Mouse (Mus musculus): ENCODE measurements at regions not wholly inside any gene's neighbourhood (a gene's known extent, or its start where the extent isn't known, plus 50 kb on each side); places are given as distances from the start of the nearest gene placed in this dataset.

DNA sequence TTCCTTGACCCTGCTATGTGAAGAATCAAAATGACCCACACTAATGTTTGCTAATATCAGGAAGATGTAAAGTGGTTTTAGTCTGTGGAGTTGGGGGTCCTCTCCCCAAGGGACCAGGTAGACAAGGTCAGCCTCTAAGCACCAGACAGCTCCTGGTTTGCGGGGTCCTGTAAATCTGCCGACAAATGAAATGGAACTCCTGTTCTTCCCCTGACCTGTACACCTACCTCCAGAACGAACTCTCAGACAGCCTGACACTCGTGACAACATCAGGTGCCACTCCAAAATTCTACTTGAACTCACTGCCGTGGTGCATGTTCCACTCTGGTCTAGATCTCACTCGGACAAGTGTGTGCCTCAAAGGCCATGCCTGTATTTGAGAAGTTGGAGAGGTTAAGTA lies 121.8 kb upstream of the Cdkn3 start:
- DNase-seq (ENCODE audit: low spot score) = no peak

DNA sequence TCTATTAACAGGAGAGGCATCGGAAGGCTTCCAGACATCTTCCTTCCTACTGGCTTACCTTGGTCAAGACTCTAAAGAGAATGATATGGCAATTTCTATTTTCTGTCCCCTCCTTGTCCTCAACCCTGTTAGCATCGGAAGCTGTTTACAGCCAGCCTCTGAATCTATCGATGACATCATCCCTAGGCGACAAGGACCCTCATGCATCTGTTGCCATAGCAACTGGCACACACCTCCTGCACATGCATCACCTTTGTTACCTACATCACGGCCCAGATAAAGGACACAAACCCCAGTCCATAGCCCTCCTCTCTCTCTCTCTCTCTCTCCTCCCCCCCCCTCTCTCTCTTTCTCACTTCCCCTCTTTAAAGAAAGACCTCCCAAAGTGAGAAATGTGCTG lies 123.1 kb upstream of the Cdkn3 start:
- no peak for DNase-seq (ENCODE audit: low spot score)

DNA sequence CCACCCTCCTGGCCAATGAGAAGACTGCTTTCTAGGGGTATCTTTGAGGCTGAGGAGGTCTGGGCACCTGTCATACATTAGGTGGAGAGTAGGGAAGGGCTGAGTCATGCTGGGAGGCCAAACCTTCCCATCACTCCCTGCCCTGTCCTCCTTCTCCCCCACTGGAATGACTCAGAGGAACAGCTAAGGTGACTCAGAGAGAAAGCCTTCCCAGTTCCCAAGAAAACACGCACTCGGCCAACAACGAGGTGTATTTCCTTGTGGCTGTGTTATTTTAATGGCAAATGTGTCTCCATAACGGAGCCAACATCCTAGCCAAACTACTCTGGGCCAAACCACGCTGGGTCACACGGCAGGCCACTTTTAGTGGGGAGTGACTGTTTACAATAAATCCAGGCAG lies 124.0 kb upstream of the Cdkn3 start:
- DNase-seq (ENCODE audit: low spot score) = no peak

DNA sequence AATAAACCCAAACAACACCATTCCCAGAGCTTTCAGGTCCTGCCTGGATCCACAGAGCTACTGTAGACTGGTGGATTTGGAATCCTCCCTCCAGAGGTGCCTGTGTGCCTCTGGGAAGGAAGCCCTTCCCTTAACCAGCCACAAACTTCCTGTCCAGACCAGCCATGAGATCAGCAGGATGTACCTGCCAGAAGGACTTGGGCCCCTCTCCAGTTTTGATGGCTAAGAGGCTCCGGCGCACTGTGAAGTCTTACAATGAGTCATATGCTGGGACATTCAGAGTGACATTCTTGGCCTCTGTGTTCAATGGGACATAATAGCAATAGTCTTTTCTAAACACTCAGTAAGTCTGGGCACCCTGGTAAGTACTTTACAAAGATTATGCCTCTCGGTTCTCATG lies 125.0 kb upstream of the Cdkn3 start:
- DNase-seq (ENCODE audit: low spot score) = no peak

DNA sequence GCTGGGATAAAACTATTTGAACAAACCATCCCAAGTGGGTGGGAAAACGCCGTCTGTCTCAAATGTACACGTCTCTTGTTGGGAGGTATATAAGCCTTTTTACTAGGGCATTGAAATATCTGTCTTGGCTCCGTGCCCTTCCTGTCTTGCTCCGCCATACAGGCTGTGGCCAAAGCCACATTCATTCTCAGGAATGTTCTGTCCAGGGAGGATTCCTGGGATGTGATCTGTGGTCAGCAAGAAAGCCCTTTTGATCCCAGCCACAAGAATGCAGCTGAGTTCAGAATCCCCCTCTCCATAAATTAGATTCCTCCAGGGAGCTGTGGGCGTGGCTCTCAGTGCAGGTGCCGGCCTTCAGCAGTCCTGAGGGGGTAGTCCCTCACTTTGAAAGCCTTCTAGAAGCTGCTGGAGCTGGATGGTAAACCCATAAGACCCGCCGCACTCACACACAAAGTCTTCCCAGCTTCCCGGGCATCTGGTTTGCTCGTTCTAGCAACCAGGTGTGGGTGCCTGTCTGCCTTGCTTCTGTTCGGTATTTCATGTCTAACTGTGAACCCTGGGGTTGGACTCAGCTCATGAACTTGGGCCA lies 125.6 kb upstream of the Cdkn3 start:
- no peak for DNase-seq (ENCODE audit: low spot score)

DNA sequence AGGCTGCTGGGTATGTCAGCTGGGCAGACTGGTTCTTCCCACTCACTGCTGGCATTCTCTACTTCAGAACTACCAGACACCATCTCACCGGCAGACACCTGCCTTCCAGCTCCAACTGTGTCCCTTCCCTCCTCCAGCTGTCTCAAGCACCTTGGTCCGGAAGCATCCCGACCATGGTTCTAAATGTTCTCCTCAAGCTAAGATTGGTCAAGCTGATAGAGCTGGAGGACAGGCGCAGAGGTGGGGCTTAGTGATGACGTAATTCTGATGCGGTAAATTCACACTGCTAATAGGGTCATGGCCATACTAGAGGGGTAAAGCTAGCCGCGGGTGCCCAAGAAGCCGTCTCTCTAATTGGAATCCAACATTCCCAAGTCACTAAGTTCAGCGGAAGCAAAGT lies 126.1 kb upstream of the Cdkn3 start:
- DNase-seq (ENCODE audit: low spot score) = no peak

DNA sequence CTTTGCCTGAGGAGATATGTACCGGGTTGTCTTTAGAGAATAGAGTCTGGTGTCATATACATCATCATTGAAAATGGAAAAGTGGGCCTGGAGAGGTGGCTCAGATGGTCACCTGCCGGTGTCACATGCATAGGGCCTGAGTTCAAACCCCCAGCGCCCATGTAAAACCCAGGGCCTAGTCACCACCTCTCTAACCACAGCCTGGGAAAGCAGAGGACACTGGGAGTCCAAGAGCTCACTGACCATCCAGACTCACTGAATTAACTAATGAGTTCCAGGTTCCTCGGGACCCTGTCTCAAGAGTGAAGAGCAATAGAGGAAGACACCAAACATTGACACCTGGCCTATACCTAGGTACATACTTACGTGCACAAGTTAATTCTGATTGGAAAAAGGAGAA lies 132.7 kb upstream of the Cdkn3 start:
- DNase-seq (ENCODE audit: low spot score) = no peak

DNA sequence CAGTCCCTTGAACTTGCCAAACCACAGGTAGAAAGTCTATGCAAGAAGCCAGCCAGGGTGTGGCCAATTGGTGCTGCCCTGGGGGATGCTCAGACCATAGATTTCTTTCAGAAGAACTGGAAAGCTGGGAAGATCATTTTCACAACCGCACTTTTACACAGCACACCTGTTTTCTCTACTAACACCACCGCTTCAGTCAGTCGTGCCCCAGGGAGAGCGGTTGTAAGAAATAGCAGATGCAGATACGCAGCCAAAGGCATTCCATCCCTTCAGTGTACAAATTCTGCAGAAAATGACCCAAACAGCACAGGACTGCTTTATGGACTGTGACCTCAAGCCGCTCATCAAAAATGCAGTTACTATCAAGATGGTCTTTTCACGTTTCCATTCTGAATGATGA lies 134.6 kb upstream of the Cdkn3 start:
- no peak for DNase-seq (ENCODE audit: low spot score)

DNA sequence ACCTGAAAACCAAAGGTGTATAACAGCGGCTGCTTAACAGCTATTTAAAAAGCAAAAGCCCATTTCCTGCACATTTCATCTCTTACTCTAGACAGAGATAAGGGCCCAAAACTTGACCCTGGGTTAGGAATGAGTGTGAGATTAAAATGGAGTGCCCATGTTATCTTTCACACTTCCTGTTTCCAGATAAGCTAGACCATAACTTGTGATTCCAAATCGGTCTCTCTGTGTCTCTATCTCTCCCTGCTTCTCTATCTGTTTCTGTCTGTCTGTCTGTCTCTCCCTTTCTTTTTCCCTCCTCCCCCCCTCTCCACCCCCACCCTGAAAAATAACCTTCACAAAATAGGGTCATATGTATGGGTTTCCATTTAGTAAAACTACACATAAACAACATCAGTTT lies 136.7 kb upstream of the Cdkn3 start:
- DNase-seq (ENCODE audit: low spot score) = no peak

DNA sequence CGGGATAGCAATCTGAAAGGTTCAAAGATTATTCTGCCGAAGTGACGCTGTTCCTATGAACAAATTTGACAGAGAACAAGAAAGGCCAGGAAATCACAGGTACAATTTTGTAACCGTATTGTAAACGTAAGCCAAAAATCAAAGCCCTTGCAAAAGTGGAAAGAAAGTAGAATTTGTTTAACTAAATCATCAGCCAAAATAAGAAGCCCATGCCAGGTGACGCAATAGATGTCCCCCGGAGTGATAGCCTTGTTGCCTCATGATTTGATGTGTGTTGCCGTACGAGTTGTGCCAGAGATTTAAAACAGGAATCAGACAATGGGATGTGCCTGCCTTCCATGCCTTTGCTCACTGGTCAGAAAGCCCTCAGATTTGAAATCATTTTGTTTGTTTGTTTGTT lies 144.3 kb upstream of the Cdkn3 start:
- DNase-seq (ENCODE audit: low spot score) = no peak

DNA sequence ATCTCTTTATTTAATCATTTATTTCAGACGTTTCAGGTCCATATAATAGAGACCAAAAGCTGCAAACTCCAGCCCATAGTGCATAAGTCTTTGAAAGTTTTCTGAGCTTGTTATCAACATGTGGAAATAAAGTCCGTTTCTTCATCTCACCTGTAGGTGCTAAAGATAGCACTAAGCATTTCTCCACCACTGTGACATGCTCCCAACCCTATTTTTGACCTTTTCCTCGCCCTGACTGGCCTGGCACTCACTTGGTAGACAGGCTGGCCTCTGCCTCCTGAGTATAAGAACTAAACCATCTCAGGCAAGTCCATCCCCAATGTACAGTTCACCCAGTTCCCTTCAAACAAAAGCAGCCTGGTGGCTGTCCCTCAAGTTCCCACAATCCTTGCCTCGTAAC lies 145.4 kb upstream of the Cdkn3 start:
- DNase-seq (ENCODE audit: low spot score) = no peak

DNA sequence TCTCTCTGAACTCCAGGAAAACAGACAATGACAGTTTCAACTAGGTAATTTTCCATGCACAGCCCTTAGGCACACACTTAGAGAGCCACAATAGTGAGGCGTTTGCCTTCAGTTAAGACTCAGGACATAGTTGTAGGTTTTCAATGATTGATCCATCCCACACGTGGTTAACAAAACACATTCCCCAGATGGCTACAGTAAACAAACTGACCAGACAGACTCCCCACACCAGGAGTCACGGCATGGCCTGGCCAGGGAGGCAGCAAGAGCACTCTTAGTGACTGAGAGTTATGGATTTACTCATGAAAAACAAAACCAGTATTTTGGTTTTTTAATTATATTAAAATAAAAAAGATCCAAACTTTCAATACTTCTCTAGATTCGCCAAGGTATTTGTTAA lies 146.6 kb upstream of the Cdkn3 start:
- no peak for DNase-seq (ENCODE audit: low spot score)

DNA sequence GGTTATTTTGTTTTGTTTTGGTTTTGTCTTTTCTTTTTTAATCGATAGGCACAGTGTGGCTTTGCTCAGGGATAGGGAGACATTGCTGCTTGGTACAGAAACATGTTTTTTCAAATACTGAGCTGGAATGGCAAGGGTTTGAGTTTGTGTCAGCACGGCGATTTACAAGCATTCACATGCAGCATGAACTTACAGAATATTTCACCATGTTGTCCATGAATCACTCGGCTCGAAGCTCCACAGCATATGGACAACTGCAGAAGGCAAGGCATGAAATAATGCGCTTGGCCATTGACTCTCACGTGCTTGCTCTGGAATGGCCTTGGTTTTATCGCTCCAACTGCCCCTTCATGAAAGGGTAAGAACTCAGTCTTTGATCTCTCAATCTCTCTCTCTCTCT lies 147.1 kb upstream of the Cdkn3 start:
- DNase-seq (ENCODE audit: low spot score) = no peak

DNA sequence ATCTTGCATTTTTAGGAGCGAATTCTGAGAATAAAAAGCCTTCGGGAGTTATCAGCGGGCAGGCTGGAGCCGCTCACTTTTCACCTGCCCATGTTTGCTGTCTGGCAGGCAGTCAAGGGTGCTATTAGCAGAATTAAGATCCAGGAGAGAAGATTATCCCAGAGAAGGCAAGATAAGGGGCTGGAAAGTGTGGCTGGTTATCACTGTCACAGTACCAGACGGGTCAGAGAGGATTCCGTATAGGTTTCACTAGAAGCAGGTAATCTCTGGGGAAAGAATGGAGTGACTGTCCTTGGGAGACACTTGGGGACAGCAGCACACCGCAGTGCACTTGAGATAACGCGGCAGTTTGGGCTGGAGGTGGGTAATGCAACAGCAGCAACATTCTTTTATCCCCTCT lies 147.8 kb upstream of the Cdkn3 start:
- no peak for DNase-seq (ENCODE audit: low spot score)

DNA sequence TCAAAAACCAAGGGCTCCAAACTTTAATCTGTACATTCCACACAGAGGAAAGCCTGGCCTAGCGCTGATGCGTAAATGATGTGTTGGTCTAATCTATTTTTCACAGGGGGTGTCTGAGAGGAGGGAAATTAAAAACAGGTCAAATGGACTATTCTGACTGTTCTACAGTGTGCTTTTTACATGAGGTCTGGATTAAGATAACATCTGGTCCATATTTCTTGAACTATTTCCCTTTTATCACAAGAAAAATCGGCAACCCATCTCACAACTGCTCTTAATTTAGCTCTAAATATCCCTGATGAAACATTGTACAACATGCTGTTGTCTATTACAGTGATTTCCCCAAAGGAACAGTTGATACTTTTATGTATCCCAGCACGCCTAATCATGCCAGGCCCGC lies 149.4 kb upstream of the Cdkn3 start:
- no peak for DNase-seq (ENCODE audit: low spot score)

DNA sequence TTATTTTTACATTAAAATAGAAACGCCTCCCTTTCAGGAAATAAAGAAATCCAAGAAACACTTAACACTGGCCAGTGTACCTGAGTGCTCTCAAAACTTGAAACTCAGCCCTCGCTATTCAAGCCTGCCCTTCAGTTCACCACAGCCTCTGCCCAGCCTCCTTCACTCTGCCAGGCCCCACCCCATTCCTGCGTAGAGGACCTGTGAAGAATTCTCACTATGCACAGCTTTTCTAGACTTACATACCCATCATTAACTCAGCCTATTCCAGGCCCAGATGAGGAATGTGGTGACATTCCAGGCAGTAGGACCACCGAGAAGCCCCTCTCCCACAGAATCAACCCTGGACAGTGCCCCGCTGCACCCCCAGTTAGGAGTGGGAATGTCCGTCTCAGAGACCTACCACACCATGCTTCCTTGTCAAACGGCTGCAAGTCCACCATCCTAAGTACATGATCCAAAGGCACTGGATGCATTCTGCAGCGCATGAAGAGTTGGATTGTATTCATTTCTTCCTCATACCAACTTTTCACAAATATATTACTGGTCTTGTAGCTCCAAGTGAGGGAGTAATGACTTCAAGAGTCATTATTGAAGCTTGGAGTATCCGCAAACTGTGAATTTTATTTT lies 150.0 kb upstream of the Cdkn3 start:
- DNase-seq (ENCODE audit: low spot score) = no peak

DNA sequence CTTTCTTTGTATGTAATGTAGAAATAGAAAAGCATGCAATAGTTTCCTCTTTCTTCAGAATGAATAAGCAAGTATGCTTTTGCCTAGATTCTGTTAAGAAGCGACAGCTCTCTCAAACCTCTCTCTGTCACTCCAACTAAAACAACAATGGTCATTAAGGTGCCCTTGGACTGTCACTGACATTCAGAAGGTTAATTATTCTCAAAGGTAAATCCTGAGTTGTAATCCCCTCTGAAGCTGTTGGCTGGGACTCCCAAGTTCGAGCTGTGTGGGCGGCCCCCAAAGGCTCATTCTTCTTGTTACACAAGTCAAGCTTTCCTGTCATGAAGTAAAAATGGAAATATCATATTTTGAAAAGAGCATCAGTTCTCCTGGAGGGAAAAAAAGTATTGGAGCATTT lies 153.6 kb upstream of the Cdkn3 start:
- DNase-seq (ENCODE audit: low spot score) = no peak

DNA sequence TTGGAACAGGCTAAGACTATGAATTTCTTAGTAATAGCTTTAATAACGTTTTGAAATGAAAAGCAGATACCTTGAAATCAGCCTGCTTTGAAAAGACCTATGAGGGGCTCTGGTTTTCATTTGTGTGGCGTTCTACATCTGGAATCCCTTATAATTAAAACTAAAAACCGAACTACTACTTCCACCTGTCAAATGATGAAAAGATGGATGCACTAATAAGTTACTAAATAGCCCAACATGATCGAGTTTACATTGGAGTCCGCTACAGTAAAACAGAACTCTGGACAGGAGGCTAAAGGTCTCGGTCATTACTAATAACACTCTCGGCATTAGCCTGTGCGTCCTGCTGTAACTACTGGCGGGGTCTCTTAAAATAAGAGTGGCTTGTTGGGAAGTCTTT lies 154.3 kb upstream of the Cdkn3 start:
- DNase-seq (ENCODE audit: low spot score) = no peak

DNA sequence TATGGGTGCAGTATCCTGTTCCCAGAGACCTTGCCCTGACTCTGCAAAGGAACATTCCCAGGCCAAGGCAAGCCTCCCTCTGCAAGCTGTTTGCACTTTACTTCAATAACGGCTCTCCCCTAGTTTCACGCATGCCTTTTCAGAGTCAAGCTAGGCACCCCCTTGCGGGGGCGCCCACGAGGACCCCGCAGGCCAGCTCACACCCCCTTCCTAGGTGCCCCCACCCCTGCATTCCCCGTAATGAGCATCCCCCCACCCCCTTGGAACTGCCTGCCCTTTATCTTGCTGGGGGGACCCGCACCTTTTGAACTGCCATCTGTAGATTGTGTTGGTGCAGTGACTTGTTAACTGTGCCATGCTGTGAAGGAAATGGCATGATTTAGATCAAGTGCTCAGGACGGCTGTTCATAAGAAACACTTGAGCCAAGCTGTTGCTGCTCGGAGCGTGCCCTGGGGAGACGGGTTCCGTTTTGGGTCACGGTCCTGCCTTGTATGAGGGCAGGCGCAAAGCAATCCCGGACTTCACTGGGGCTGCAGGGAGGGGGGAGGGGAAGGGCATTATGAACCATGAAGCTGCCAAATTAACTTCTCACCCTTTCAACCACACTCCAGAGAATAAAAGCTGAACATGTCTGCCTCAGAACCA lies 155.3 kb upstream of the Cdkn3 start:
- DNase-seq (ENCODE audit: low spot score) = no peak

DNA sequence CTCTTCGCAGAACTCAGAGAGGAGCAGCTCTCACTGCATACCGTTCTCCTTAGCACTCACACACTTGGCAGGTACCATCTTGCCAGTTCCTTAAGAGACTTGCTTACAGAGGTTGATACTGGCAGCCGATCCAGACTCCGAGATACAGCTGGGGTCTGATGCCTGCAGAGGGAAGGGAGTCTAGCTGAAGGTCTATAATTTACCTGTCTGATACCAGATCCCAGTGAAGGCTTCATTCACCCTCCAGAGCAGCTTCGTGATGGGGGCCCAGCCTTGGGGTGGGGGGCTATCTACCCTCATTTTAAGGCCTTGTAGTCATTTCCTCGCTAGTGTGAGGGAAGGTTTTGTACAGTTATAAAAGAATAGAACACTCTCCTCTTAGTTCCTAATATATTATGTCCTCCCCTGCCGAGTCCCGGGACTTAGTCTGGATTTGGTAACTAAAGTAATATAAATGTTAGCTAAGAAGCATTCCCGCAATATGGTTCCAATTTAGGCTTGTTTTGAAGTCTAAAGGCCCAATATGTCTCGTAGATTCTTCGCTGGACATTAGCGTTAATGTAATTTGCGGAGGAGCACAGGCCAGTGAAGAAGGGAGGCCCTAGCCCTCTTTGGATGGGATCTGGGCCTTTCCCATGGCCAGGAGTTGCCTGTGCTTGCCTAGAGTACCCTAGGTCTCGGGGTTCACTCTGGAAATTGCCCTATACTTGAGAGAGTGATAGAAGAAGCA lies 156.0 kb upstream of the Cdkn3 start:
- no peak for DNase-seq (ENCODE audit: low spot score)

DNA sequence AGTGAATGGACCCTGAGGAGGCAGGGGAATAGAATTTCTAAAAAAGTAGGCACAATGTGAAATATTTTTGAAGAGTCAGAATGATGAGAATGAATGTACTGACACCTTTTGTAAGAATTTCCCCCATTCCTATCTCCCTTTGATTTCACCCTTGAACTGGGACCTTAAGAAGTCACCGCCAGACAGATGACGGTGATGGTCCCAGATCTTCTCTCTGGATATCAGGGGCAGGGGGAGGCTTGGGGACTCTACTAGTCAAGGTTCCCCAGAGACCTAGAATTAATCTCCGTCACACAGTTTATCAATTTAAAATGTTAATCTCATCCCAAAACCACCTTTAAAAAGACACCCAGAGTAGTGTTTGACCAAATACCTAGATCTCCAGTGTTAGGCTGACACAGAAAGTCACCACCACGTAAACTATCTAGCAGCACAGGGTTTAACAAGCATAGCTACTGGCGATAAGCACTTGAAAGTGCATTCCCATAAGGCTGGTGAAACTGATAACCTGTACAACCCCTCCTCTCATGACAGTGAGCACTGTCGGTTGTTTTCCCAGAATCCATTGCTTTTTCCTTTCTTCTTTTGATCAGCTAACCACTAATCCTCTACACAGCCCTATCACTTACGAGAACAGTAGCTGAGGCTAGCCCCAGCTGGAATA lies 163.5 kb upstream of the Cdkn3 start:
- DNase-seq (ENCODE audit: low spot score) = no peak

DNA sequence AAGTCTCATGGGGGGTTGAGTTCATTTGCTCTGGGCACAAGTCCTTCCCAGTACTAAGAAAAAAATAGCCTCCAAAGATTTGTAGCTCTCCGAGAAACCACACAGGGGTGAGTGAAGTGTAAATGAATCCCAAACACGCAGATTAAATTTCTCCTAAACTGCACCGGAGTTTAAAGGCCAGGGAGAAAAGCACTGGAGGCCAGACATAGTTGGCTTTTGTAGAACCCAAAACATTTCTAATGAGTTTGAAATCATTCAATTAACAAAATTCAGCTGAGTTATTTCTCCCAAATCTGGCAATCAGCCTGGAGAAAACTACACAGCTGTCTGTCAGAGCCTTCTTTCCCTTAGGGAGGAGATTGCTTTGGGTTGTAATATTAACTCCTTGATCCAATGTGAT lies 166.2 kb upstream of the Cdkn3 start:
- no peak for DNase-seq (ENCODE audit: low spot score)
